Mouse (Mus musculus): ENCODE data around the gene Zfp248. TPM values are rescaled to one million over a fixed set of nuclear protein-coding genes. Genes with fewer than 3 reads are reported as not detected.

Zfp248 gene
- 1 to 10 TPM; 2.0 to 2.2 TPM for total RNA-seq (2021)

GRCm38 (mm10) chr6:118455042-118455631, at the start of gene Zfp248:
TSS of gene Zfp248 (minus strand) at chr6:118455528.
- intact Hi-C loops (cut with DNase I), result no loop called here
- peak; percentile 90 to 91 for DNase-seq

- intact Hi-C loops (cut with DNase I), result no loop called here
- DNase-seq, result no peak
Observed at GRCm38 (mm10) chr6:118499010-118499409, 43.7 kb upstream of the Zfp248 start.

GRCm38 (mm10) chr6:118482125-118482524, 26.8 kb upstream of the Zfp248 start:
- intact Hi-C loops (cut with DNase I), result no loop called here

GRCm38 (mm10) chr6:118478957-118479708, 23.8 kb upstream of the Zfp248 start, which contains the start of gene Zfp9:
TSS of gene Zfp9 (minus strand) at chr6:118479320.
- peak; percentile 85 to 88 for DNase-seq
- intact Hi-C loops (cut with DNase I), result no loop called here

More at GRCm38 (mm10) chr6:118482125-118482524, 26.8 kb upstream of the Zfp248 start:
- no peak for DNase-seq

GRCm38 (mm10) chr6:118477875-118478785, 22.8 kb upstream of the Zfp248 start:
- DNase-seq, result peak; percentile 8 to 13
- intact Hi-C loops (cut with DNase I), result no loop called here

GRCm38 (mm10) chr6:118462069-118462705, 6.9 kb upstream of the Zfp248 start:
- DNase-seq, result no peak
- intact Hi-C loops (cut with DNase I), result no loop called here

GRCm38 (mm10) chr6:118457726-118458125, 2.4 kb upstream of the Zfp248 start:
- DNase-seq, result no peak
- intact Hi-C loops (cut with DNase I), result no loop called here

- DNase-seq, result peak in 1 of 2 experiments; percentile 4
- intact Hi-C loops (cut with DNase I), result no loop called here
Observed at GRCm38 (mm10) chr6:118454452-118454851, 876 bp downstream of the Zfp248 start.

- intact Hi-C loops (cut with DNase I), result no loop called here
- DNase-seq, result no peak
Observed at GRCm38 (mm10) chr6:118431502-118431901, 23.8 kb downstream of the Zfp248 start.

- no peak for DNase-seq
- intact Hi-C loops (cut with DNase I), result no loop called here
Observed at GRCm38 (mm10) chr6:118426666-118427065, 28.7 kb downstream of the Zfp248 start.

GRCm38 (mm10) chr6:118419050-118419920, 36.0 kb downstream of the Zfp248 start, which contains the start of gene Bms1:
TSS of gene Bms1 (minus strand) at chr6:118419474.
- DNase-seq, result peak; percentile 97 to 98
- intact Hi-C loops (cut with DNase I), result no loop called here

GRCm38 (mm10) chr6:118410428-118410827, 44.9 kb downstream of the Zfp248 start:
- DNase-seq, result no peak
- intact Hi-C loops (cut with DNase I), result no loop called here

- intact Hi-C loops (cut with DNase I), result no loop called here
- no peak for DNase-seq
Observed at GRCm38 (mm10) chr6:118408510-118408909, 46.8 kb downstream of the Zfp248 start.

GRCm38 (mm10) chr6:118406421-118406820, 48.9 kb downstream of the Zfp248 start:
- intact Hi-C loops (cut with DNase I), result no loop called here
- DNase-seq, result no peak

- no peak for DNase-seq
- intact Hi-C loops (cut with DNase I), result no loop called here
Observed at GRCm38 (mm10) chr6:118390746-118391145, 64.6 kb downstream of the Zfp248 start.

- DNase-seq, result no peak
- intact Hi-C loops (cut with DNase I), result no loop called here
Observed at GRCm38 (mm10) chr6:118385962-118386361, 69.4 kb downstream of the Zfp248 start.

- no peak for DNase-seq
- intact Hi-C loops (cut with DNase I), result no loop called here
Observed at GRCm38 (mm10) chr6:118381234-118381633, 74.1 kb downstream of the Zfp248 start.

GRCm38 (mm10) chr6:118380630-118381029, 74.7 kb downstream of the Zfp248 start:
- no peak for DNase-seq
- intact Hi-C loops (cut with DNase I), result no loop called here

- intact Hi-C loops (cut with DNase I), result loop anchor here (1.0 to 5.0 kb wide), 3 partner anchors 184 to 312 kb away; no protein-coding TSS in a partner anchor
Observed at GRCm38 (mm10) chr6:118379451-118380167, 75.7 kb downstream of the Zfp248 start.

More at GRCm38 (mm10) chr6:118379451-118380167, 75.7 kb downstream of the Zfp248 start:
- DNase-seq, result peak; percentile 70 to 85
